Mouse (Mus musculus) myocyte (in vitro differentiated cells): Measurements from ENCODE around the gene Gli3.

Experiments used
- E2F4 ChIP-seq: IDR thresholded peaks from one replicate; pipeline ENCODE4 v1.6.1; 2011; ENCODE audit warnings: mild to moderate bottlenecking, control low read depth, moderate library complexity; ENCODE audit not compliant: insufficient read depth
- MAX ChIP-seq: IDR thresholded peaks from one replicate; pipeline ENCODE4 v1.6.1; 2011; ENCODE audit warnings: low read depth, mild to moderate bottlenecking, control low read depth
- MYOD1 ChIP-seq, 3 experiments: IDR thresholded peaks; one replicate each; pipeline ENCODE4 v1.6.1; 2011; ENCODE audit warnings: control low read depth in 2 of 3, low read depth in 2 of 3, mild to moderate bottlenecking in 2 of 3, moderate library complexity in 1 of 3; ENCODE audit not compliant: insufficient read length in 2 of 3, control insufficient read depth in 1 of 3
- MYOG ChIP-seq, 3 experiments: IDR thresholded peaks; one replicate each; pipeline ENCODE4 v1.6.1; 2011; ENCODE audit warnings: control low read depth in 2 of 3, low read depth in 2 of 3, mild to moderate bottlenecking in 2 of 3; ENCODE audit not compliant: insufficient read length in 2 of 3, control insufficient read depth in 1 of 3, insufficient read depth in 1 of 3
- POLR2A ChIP-seq: IDR thresholded peaks from one replicate; pipeline ENCODE4 v1.6.1; 2011; ENCODE audit warnings: low read depth, mild to moderate bottlenecking, control low read depth, moderate library complexity; ENCODE audit not compliant: insufficient read length
- REST ChIP-seq: IDR thresholded peaks from one replicate; pipeline ENCODE4 v1.6.1; 2011; ENCODE audit warnings: mild to moderate bottlenecking, control low read depth, moderate library complexity; ENCODE audit not compliant: insufficient read depth, insufficient read length
- SRF ChIP-seq: IDR thresholded peaks from one replicate; pipeline ENCODE4 v1.6.1; 2011; ENCODE audit warnings: low read depth; ENCODE audit not compliant: control insufficient read depth, insufficient read length
- TCF12 ChIP-seq: IDR thresholded peaks from one replicate; pipeline ENCODE4 v1.6.1; 2011; ENCODE audit warnings: mild to moderate bottlenecking, control low read depth; ENCODE audit not compliant: poor library complexity, insufficient read depth, severe bottlenecking
- TCF3 ChIP-seq: IDR thresholded peaks from one replicate; pipeline ENCODE4 v1.6.1; 2011; ENCODE audit warnings: low read depth, control low read depth; ENCODE audit not compliant: insufficient read length
- USF1 ChIP-seq: IDR thresholded peaks from one replicate; pipeline ENCODE4 v1.6.1; 2011; ENCODE audit warnings: low read depth, mild to moderate bottlenecking, control low read depth, moderate library complexity

DNA sequence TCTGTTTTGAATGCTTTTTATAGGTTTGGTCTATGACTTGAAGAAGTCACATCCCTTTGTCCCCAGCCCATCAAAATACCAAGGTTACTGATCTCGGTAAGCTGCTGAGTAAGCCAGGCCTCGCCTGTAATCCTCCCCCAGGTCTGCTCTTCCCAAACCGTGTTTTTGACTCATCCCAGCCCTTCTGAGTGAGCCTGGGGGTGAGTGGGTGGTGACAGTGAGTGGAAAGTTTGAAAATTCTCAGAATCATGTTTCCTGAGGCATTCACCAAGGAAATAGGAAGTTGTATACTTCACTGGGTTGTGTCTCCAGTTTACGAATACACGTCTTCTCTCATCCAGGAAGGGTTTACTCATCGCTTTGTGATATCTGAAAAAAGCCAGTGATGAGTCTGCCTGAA, 314.6 kb downstream of the Gli3 start:
- TF ChIP-seq E2F4 (no peak), MYOG (IDR thresholded peaks at IDR 0.05; ENCODE audit: control insufficient read depth in 1 of 3, insufficient read depth in 1 of 3, insufficient read length in 2 of 3, low read depth in 2 of 3) (no peak), REST (no peak), MYOD1 (IDR thresholded peaks at IDR 0.05; ENCODE audit: control insufficient read depth in 1 of 3, insufficient read length in 2 of 3, low read depth in 2 of 3) (no peak), POLR2A (no peak), USF1 (no peak), MAX (no peak), TCF12 (no peak), TCF3 (no peak), SRF (no peak)
